Mouse (Mus musculus) cerebellum, adult 2 months (tissue): ENCODE measurements around the gene Atp6v1g3.

ENCODE experiments used
- CTCF ChIP-seq: fragments of 200-500 bp; IDR thresholded peaks from 2 replicates; pipeline ENCODE4 v1.5.1; 2011; ENCODE audit warnings: low read depth, mild to moderate bottlenecking, control low read depth, low read length, moderate library complexity, borderline replicate concordance; ENCODE audit not compliant: insufficient read depth
- POLR2A ChIP-seq: fragments of 200-500 bp; IDR thresholded peaks from 2 replicates; pipeline ENCODE4 v1.6.1; 2011; ENCODE audit warnings: low read length, control low read depth, borderline replicate concordance; ENCODE audit not compliant: insufficient read depth

- TF ChIP-seq POLR2A (no peak), CTCF (no peak)
Observed at GRCm38 (mm10) chr1:138302756-138303155, 29.2 kb downstream of the Atp6v1g3 start.
